Mouse (Mus musculus) intestine, postnatal 0 days (tissue): ENCODE results near the gene Gm17490. TPM values are rescaled to one million over a fixed set of nuclear protein-coding genes. Genes with fewer than 3 reads are reported as not detected.

Source experiments
- ATAC-seq: fragments of 200-750 bp; cut with Nextera tagmentation; 2 replicates; pipeline ENCODE4 v1.8.0; 2017; ENCODE audit warnings: mild to moderate bottlenecking, moderate TSS enrichment, moderate library complexity
- H3K27ac ChIP-seq: fragments of 300-500 bp; sonication (generic); 2 replicates; pipeline ENCODE4 v1.5.1; 2014; ENCODE audit warnings: mild to moderate bottlenecking, low read depth, low read length, moderate library complexity
- H3K27me3 ChIP-seq: fragments of 300-500 bp; sonication (generic); replicated peaks from 2 replicates; pipeline ENCODE4 v1.6.1; 2014; ENCODE audit warnings: low read length, mixed read lengths; ENCODE audit not compliant: control insufficient read depth, insufficient read depth
- H3K36me3 ChIP-seq: fragments of 300-500 bp; sonication (generic); 2 replicates; pipeline ENCODE4 v1.6.1; 2014; ENCODE audit warnings: mild to moderate bottlenecking, moderate library complexity; ENCODE audit not compliant: control insufficient read depth, insufficient read depth
- H3K4me1 ChIP-seq: fragments of 300-500 bp; sonication (generic); replicated peaks from 2 replicates; pipeline ENCODE4 v1.6.1; 2014; ENCODE audit warnings: antibody characterized with exemption, low read length, mixed read lengths; ENCODE audit not compliant: control insufficient read depth, insufficient read depth
- H3K4me2 ChIP-seq: fragments of 300-500 bp; sonication (generic); replicated peaks from 2 replicates; pipeline ENCODE4 v1.6.1; 2014; ENCODE audit warnings: low read depth, mild to moderate bottlenecking, moderate library complexity
- H3K4me3 ChIP-seq: fragments of 300-500 bp; sonication (generic); 2 replicates; pipeline ENCODE4 v1.5.1; 2014; ENCODE audit warnings: low read depth, low read length
- H3K9ac ChIP-seq: fragments of 300-500 bp; sonication (generic); 2 replicates; pipeline ENCODE4 v1.6.1; 2014; ENCODE audit warnings: mild to moderate bottlenecking, low read depth, low read length
- H3K9me3 ChIP-seq: fragments of 300-500 bp; sonication (generic); 2 replicates; pipeline ENCODE4 v1.6.1; 2016; ENCODE audit warnings: mixed run types; ENCODE audit not compliant: control insufficient read depth
- CTCF ChIP-seq: sonication (generic); IDR thresholded peaks from 2 replicates; pipeline ENCODE4 v1.5.1; 2016; ENCODE audit warnings: low read depth, mild to moderate bottlenecking, control low read depth, antibody characterized with exemption, moderate library complexity
- WGBS: fragments of 180-500 bp; shearing (Covaris S2); extraction: QIAGEN DNeasy Blood & Tissue Kit; methylation state at CpG from one replicate; pipeline ENCODE4 v1.1.7; 2014; 5-methylcytosine and 5-hydroxymethylcytosine counted together
- polyA plus RNA-seq: library from polyadenylated mRNA; unstranded; fragments of >200 nt; fragmentation: Nextera tagmentation; extraction: Ambion mirVana; gene quantifications from 2 replicates; pipeline ENCODE4 v1.2.1, GENCODE M21; 2015

The Gm17490 gene
- polyA plus RNA-seq, 1 experiment from 2014 or later, result not detected

DNA sequence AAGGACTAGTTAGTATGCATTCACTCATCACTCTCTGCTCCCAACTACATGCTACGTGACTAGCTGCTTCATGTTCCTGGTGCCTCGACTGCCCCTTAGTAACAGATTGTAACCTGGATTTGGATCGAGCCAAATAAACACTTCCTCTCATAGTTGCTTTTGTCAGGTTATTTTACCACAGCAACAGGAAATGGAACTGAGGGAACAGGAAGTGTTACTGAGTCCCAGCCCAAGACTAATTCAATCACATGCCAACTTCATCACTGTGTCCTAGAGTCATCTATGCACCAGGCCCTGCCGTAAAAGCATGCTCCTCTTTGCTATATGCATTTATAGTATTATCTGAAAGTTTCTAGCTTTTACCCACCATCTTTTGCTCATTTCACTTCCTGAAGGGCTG, 38.1 kb downstream of the Gm17490 start:
- no peak overlapping the region for H3K4me3 ChIP-seq
- no peaks in the 10 kb centered on the region for H3K4me1 ChIP-seq
- no peaks in the 10 kb centered on the region for H3K27me3 ChIP-seq
- TF ChIP-seq CTCF, result no peak
- no peak for ATAC-seq
- WGBS, result 85% methylated on average over 4 of the region's 4 CpGs
- no peak overlapping the region for H3K9ac ChIP-seq
- H3K27ac ChIP-seq, result no peak overlapping the region
- H3K9me3 ChIP-seq, result no peaks in the 10 kb centered on the region
- H3K4me2 ChIP-seq, result no peak overlapping the region
- H3K36me3 ChIP-seq, result peaks cover 89% of the 10 kb centered on the region

DNA sequence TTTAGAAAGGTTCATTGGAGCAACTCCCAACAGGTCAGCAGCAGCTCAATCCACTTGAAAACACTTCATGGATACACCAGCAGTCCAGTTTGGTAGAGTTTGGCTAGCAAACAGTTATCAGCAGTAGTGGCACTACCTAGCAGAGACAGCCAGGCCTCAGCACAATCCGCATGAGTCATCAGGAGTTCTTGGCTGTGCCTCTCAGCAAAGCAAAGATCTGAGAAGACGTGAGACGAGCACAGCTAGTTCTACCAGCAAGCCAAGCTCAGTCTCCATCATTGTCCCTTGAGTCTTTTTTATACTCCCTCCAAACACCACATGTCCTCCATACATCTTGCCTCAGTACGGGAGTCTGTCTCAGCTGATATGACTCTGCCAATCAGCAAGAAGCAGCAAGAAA, 46.7 kb downstream of the Gm17490 start:
- H3K4me2 ChIP-seq, result no peak overlapping the region
- no peak overlapping the region for H3K27ac ChIP-seq
- no peak for ATAC-seq
- H3K9me3 ChIP-seq, result no peaks in the 10 kb centered on the region
- H3K27me3 ChIP-seq, result no peaks in the 10 kb centered on the region
- H3K9ac ChIP-seq, result no peak overlapping the region
- no peak for TF ChIP-seq CTCF
- H3K4me3 ChIP-seq, result no peak overlapping the region
- WGBS, result 90% methylated on average over 4 of the region's 4 CpGs
- H3K4me1 ChIP-seq, result no peaks in the 10 kb centered on the region
- H3K36me3 ChIP-seq, result peaks cover 11% of the 10 kb centered on the region; the same call in 1 of the 2 replicates

DNA sequence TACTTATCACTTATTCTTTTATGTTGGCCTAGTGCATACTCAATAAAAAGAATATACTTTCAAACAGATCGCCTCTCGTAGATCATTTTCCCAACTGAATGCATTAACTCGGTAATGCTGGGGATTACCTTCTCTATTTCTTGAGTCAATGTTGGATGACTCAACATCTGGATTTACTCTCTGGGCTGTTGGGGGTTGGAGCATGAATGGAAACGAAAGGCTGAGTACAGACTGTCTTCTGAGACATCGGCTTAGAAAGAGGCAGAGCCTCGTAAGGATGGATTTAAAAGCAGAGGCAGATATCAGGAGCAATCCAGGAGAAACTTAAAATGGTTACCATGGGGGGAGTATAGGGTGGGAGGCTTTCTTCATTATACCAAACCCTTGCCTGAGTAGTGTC, 47.9 kb downstream of the Gm17490 start:
- Histone ChIP-seq H3K4me1 (no peaks in the 10 kb centered on the region), H3K4me2 (no peak overlapping the region), H3K9ac (no peak overlapping the region), H3K4me3 (no peak overlapping the region), H3K9me3 (no peaks in the 10 kb centered on the region), H3K27ac (no peak overlapping the region), H3K36me3 (0 out of 2 replicates have a peak, but pooled peaks cover 7% of the 10 kb centered on the region), H3K27me3 (no peaks in the 10 kb centered on the region)
- TF ChIP-seq CTCF, result no peak
- WGBS, result 82% methylated on average over 6 of the region's 6 CpGs
- no peak for ATAC-seq

Other genes with a start within 250 kb of the Gm17490 start
- 12.7 and 13.4 TPM in 2 replicates for gene Pfkfb3, start 72.2 kb downstream of the Gm17490 start, polyA plus RNA-seq
- 58.1 and 61.8 TPM in 2 replicates for gene Rbm17, start 22.1 kb downstream of the Gm17490 start, polyA plus RNA-seq
- gene Il2ra, start 16.5 kb upstream of the Gm17490 start, polyA plus RNA-seq, result 0.05 and 0.16 TPM in 2 replicates
- 3.7 and 4.9 TPM in 2 replicates for gene Il15ra, start 79.0 kb upstream of the Gm17490 start, polyA plus RNA-seq
- 56.6 and 59.0 TPM in 2 replicates for gene Fbh1, start 151.3 kb upstream of the Gm17490 start, polyA plus RNA-seq
- gene Ankrd16, start 151.6 kb upstream of the Gm17490 start, polyA plus RNA-seq, result 22.4 and 25.3 TPM in 2 replicates